Mouse (Mus musculus): Measurements from ENCODE around the gene Spsb4. TPM values are rescaled to one million over a fixed set of nuclear protein-coding genes. Genes with fewer than 3 reads are reported as not detected.

Gene Spsb4
- total RNA-seq, 4 experiments from 2014 or later, result 0.74 to 0.98 (median 0.85) TPM

DNA sequence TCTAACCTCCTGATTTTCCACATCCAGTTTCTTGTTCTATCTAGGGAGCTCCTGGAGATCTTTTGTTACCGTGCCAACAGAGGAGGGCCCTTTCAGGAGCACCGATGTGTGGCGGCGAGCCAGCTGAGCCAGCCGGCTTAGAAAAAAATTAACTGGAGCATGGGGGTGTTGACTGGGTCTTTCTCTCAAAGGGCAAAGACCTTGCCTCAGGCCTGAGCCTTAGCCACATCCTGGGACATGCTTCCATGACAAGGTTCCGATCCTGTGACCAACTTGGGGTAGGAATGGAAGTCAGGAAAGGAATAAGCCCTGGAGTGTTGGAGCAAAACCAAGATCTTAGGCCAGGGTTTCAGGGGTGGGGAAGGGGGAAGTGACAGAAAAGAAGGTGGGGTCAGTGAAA, 2.9 kb downstream of the Spsb4 start:
- no peak for DNase-seq

DNA sequence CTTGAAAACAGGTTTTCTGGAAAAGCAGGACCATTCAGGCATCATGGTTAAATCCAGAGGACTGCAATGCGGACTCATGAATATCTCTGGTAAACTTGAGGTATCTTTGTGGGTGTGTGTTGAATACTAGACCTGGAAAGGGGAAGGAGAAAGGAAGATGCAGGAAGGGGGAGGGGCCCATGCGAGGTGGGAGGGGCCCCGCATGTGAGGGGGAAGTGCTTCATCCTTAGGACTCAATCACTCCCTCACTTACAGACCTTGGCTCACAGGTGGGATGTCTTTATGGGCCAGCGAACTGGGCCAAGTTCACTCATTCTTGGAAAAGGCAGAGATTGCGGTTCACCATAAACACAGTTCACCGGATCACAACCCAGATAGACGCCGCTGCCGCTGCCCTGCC, 4.9 kb downstream of the Spsb4 start:
- DNase-seq, result no peak

DNA sequence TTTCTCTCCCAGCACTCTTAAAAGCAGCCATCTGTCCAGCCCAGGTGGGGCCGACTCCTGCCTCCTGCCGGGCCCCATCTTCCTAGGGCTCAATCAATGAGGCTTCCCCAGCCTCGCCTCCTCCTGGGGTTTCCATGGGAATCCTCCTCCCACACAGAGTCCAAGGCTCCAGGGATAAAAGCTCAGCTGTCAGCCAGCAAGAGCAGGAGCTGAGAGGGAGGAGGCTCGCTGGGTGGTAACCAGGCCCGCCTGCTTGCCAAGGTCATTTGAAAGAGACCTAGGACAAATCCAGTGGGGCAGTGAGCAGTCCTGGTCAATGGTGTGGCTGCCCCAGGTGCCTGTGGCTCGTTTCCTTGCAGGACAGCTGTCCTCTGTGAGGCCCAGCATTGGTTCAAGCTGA, 5.5 kb downstream of the Spsb4 start:
- no peak for DNase-seq

DNA sequence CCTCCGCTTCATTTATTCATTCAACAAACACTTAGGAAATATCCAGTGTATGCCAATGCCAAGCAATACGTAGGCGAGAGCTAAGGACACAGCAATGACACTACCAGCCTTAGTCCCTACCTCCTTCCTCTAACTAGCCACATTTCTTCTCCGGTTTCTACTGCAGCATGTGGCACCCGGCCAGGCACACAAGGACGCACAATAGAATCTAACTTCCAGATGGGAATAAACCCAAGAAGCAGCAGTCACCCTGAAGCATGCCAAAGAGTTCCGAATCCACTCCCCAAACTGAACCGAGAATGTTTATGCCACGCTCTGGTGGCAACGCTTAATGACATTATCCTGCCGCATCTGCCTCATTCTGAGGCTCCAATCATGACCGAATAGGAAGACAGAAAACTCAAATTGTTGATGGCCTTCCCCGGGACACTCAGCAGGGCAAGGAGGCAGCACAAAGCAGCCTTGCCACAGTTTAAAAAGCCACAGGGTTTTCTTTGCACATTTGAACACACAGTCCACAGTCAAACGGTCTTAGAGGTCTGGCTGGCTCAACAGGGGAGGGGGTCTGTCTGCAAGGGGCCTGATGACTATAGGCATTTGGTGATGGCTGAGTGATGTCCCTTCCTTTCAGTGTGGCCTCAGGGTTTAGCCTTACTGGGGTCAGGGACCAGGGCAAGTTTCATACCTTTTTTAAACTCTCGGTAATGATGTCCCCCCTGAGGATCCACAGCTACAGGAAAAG, 7.0 kb downstream of the Spsb4 start:
- peak; percentile 49 for DNase-seq

DNA sequence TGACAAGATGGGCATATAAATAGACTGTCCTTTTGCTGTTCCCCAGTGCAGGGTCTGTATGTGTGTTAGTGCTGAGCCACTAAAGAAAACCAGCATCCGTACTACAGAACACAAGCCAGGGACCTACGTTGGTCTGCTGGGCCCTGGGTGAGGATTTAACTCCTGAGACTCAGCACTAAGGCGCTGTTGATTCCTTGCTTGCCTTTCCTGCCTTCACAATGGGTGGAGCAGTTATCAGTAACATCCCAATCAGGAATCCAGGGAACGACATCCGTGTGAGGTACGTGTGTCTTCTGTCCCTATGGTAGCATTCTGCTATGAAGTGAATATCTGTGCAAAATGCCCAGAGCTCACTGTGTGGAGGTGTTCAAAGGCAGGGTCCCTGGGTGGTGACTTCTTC, 8.2 kb downstream of the Spsb4 start:
- no peak for DNase-seq

DNA sequence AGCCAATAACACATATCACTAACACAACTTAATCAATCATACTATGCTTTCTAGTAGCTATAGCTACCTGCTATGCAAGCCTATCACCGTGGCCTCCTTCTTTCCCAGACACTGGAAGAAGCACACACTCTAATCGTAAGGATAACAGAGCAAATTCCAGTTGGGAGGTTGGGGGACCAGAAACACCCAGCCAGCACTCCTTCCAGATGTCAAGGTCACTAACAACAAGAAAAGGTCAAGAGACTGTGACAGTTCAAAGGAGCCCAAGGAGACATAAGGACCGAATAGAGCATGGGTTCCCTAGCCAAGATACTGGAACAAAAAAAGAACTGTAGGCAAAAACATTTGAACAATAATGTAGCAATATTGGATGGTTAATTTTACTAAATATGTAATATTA, 13.9 kb downstream of the Spsb4 start:
- DNase-seq, result no peak

DNA sequence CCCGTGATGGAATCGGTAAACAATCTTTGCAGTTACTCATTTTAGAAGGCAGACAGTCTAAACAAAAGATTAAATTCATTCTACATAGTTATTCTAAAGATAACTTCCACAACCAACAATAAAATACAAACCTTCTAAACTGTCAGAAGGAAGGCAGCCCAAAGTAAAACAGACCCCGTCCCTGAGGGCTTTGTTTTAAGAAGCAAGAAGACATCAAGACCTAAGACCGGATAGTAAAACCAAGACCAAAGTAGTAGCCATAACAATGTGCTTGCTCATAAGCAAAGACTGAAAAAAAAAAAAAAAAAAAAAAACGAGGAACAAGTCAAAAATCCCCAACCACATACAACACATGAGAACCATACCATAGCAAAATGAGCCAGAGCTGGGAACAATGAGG, 15.5 kb downstream of the Spsb4 start:
- DNase-seq, result no peak

DNA sequence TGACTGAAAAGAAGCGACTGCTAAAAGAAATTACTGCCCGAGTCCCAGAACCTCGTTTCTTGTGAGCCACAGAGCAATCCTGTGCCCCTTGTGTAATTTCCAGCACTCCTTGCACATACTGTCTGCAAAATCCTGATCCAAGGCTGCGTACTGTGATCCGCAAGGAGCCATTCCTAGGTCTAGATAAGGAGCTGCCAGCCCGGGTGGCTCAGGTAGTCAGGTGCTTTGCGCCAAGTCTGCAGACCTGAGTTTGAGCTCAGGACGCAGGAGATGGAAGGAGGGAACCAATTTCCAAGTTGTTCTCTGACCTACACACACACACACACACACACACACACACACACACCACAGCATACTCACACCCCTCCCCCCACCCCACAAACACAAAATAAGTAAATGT, 16.0 kb downstream of the Spsb4 start:
- no peak for DNase-seq

DNA sequence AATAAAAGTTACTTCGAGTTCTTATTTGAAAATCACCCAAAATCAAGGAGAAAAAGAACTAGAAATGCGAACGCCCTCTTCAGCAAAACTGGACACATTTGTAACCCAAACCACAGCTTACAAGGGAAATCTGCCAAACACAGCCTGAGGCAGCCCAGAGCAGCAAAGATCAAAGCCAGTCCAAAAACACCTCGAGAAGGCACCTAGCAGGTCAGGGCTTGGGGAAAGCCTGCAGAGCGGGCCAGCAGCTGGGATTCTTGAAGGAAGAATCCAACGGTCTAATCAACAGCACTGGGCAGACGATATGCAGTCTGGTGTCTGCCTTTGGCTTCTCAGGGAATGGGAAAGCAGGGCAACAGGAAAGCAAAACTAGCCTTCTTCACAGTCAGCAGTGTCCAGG, 16.6 kb downstream of the Spsb4 start:
- no peak for DNase-seq

DNA sequence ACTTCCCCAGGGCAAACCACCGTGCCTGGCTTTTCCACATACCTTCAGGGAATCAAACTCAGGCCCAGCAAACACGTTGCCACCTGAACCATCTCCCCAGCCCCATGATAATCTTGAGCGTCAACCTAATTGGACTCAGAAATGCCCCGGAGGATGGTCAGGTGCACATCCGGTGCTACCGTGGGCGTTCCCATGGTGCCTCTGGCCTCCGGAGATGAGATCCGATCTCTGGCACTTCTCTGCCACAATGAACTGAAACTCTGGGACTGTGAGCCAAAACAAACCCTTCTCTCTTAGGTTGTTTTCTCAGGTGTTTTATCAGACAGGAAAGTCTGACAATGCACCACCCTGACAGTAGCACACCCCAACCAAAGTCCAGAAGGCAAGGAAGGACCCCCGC, 17.2 kb downstream of the Spsb4 start:
- no peak for DNase-seq

DNA sequence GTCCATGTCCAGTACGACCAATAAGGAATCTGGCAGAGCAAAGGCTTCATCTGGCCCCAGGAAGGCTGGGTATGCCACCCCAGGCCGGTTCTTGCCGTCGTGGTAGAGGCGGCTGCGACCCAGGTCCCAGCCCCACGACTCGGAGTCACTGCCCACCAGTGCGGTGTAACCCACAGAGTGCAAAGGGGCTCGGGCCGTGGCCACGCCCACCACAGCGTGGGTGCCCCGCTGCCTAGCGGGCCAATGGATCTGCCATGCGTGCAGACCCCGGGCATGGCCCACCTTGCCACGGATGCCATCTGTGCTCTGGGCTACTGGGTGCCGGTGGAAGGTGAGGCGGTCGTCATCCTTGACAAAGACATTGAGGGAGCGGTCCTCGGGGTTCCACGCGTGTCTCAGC, 22.9 kb downstream of the Spsb4 start:
- DNase-seq, result no peak

DNA sequence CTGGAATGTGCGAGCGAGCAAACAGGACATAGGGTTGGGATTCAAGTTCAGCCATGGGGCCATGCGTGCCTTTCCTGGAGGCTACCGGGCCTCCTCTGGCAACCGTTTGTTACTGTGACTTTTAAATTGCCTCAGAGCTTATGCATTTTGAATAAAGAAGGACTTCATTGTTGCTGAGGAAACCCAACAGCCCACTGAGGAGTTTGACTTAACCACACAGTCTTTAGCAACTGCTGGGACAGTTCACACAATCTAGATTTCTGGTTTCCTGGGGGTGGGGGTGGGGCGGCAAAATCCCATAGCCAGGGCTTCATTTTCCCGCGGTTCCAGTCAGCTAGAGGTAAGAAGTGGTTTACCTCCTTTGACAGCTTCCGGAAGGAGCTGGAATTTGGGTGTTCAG, 23.9 kb downstream of the Spsb4 start:
- no peak for DNase-seq

DNA sequence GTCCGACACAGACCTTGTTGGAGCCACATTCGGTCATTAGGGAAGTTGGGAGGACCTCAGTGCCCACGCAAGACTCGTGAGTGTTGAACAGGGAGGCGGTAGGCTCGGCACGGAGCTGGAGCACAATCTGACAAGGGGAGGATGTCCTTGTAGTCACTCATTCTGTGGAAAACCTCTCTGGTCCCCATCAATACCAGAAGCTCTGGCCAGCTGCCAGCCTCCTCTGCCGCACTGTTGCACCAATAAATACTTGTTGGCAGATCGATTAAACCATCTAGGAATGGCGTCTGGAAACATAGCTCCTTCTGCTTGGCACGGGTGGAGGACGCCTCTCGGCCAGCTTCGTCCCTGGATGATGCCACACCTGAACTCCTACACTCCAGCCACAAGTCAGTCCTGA, 27.5 kb downstream of the Spsb4 start:
- no peak for DNase-seq

DNA sequence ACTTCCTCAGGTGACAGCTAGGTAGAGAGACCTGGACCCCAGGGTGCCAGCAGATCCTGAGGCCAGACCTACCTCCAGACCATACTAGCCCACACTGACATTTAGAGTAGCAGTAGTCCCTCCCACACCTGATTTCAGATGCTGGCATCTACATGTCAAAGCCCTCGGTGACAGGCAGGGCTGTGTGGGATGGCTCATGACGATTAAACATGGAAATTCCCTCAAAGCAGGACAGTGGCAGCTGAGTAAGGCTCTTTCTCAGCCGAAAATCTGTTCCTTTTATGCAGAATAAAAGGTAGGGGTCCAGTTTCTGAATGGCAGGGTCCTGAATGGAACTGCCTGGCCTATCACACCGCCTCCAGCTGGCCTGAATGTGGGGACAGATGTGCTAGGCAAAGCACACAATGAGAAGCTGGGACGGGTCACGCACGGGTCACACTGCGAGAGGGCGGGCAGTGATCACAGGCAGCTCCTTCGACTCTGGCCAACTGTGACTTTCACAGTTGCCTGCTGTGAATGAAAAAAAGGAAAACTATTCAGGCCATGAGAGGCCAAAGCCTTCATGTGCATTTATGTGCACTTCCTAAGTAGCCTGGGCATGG, 29.2 kb downstream of the Spsb4 start:
- DNase-seq, result no peak

DNA sequence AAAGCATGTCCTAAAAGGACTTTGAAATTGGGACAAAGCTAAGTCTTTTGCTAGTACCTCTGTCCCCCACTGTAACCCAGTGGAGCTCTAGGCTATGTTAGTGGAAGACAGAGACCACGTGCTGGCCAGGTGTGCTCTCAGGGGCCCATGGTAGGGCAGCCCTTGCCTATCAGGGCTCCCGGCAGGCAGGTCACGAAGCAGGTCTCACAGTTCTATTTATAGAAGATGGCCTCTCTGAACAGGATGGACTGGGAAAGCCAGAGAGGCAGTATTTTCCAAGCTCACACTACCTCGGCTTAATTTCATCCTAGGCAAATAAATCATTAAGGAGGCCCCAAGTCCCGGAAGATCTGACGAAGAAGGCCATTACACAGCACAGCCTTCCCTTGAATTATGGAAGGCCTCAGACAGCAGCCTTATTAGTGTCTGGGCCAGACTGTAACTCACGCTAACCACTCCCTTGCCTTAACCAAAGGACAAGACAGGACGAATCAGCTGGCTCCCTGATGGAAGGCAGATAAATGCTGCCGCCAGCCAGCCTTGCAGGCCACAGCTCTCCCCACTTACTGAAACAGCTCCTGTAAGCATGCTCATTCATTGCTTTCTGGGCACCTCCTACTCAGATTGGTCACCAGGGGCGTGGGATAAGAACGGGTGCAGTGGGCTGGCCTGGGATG, 31.7 kb downstream of the Spsb4 start:
- no peak for DNase-seq

DNA sequence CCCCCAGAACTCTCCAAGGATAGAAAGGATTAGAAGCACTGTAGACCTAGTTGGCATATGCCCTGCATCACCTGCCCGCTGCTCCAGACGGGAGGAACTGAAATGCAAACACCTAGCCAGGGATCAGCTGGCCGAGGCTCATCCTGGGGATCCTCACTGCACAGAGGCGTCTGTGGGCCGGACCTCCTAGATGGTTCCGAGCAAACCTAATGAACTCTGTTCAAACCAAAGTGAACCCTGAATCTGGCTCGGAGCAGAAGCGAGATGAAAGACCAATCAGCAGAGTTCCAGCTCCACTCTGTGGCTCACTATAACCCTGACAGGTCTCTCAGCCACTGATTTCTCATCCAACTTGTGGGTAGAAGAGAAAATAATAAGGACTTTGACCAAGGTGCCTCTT, 34.6 kb downstream of the Spsb4 start:
- DNase-seq, result no peak

DNA sequence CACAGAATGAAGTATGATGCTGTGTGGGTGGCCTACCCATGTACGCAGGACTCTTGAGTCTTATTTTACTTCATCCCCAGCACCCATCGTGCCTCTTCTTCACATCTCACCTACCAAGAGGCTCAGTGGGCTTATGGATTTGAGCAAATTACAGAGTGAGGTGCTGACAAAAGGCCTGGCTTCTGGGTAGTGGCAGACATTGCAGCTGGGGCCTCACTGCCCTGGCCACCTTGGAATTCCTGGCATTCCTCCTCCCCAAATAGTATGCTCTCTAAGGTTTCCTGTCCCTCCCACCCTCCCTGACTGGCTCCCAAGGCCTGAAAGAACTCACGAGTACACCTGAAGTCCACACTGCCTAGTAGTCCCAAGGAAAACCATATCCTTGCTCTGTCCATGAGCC, 35.7 kb downstream of the Spsb4 start:
- no peak for DNase-seq

DNA sequence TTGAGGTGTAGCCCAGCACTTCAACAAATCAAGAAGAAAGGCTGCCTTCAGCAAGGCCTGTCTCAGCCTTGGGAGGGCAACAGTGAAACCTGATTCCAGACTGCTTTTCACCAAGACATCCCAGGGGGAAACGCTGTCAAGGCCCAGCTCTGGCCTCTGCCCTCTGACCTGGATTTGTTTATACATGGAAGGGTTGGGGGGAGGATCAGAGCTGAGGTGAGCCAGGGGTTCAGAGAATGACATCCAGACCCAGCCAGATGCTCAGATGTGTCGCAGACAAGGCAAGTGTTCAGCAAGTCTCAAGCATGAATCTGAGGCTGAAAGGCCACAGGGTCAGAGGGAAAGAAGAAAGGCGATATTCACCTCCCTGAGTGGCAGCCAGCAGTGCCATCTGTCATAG, 36.3 kb downstream of the Spsb4 start:
- DNase-seq, result no peak

DNA sequence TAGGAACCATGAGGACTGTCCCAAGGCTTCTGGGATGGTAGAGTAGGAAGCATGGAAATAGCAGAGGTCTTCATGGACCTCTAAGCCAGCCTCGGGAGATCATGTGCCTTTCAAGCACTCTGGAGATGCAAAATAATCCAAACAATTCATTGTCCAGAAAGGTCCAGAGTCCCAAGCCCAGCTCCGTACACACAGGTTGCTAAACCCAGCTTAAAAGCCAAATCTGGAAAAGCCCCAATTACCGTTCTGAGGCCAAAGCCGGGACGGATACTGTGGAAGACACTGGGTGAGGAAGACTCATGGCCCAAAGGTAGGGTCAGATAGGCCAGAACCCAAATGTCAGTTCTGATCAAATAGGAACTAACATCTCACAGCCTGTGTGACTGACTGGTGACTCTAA, 36.8 kb downstream of the Spsb4 start:
- no peak for DNase-seq

DNA sequence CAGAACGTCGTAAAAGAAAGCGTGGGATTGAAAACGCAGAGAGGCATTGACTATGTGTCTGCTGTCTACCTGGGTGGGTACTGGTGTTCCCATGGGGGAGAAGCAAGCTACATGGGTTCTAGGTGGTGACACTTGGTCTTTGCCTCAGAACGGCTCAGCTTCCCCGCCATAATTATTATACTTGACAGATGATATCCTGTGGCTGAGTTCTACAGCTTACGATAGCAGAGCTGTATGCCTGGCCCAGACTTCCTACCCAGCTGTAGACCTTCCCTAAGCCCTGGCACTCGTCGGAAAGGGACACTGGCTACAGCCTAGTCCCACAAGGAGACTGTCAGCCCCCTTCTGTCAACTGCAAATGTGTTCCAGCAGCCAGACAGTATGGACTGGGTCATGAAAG, 37.5 kb downstream of the Spsb4 start:
- no peak for DNase-seq

DNA sequence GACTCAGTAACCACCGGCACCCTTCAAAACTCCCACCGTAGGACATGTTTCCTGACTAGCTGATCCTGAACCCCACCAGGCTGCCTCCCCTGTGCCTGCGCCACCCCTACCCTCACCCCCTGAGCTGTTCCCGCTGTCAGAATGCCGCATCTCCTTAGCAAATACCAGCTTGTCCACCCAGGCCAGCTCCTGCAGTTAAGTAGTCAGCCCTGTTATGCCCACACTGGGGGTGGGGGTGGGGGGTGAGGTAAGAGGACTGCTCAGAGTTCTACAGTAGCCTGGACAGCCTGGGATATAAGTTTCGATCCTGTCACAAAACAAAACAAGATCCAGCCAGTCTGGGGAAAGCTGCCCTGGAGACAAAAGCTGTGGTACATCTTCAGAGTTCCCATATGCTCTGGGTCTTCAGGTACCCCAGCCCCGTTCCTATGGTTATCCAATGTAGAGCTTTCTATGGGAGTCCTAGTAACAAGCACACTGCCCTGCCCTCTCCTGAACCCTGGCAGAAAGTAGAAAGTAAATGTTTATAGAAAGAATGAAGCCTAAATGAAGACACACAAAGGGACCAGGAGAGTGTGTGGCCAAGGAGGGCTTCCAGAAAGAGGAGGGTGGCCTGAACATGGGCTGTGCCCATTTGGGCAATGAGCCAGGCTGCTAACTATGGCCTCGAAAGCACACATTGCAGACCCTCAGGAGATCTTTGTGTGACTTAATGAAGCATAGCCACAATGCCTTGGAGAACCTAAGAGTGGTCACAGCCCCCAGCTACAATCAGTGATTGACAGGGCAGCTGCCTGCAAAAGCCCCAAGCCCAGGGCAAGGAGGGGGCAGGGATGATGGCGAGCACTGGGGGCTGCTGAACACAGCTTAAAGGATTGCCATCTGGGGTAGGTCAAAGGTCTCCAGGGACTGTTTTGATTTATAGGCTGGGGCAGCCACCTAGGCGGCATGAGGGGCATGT, 38.3 kb downstream of the Spsb4 start:
- no peak for DNase-seq

DNA sequence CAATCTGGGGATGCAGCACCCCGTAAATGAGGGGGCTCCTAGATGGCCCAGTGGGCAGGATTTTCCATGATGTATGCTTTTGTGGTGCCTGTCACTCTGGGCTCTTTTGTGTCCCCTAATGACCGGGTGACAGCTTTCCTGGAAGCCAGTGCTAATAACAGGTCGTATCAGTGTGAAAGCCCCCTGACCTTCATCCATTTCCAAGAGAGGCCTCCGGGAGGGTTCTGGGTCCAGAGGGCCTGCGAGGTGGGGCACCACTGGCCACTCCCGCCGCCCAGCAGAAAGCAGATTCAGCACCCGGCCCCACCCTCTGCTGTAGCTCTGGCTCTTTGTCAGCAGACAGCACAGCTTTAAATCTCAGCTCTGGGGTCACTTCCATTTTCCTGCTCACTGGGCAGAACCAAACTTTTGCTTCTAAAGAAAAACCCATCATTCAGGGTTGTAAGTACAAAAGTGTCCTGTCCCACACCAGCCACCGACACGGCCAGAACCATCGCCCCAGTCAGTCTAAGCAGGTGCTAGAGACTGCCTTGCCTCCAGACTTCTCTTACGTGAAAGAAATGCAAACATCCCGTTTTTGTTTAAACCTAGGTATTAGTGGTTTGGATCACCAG, 39.1 kb downstream of the Spsb4 start:
- no peak for DNase-seq

Measured in adrenal gland, adult 8-10 months (tissue).